Mouse (Mus musculus): ENCODE measurements at regions not wholly inside any gene's neighbourhood (a gene's known extent, or its start where the extent isn't known, plus 50 kb on each side); places are given as distances from the start of the nearest gene placed in this dataset.

GRCm38 (mm10) chr12:47162624-47163151 lies 344.0 kb upstream of the Nova1 start:
- no peak for TF ChIP-seq HCFC1 (IDR thresholded peaks at IDR 0.05; ENCODE audit: borderline replicate concordance, insufficient read depth, low read length)
- no peak for TF ChIP-seq MAFK (IDR thresholded peaks at IDR 0.05; ENCODE audit: insufficient read depth, low read depth, low read length)
- TF ChIP-seq CHD2 (IDR thresholded peaks at IDR 0.05; ENCODE audit: low read depth, low read length), result no peak

All from ES-E14 (cell line).